Mouse (Mus musculus): ENCODE results near the gene Atn1. TPM values are rescaled to one million over a fixed set of nuclear protein-coding genes. Genes with fewer than 3 reads are reported as not detected.
A peak's percentile ranks its signal among the peaks of the same experiment; 100 is the strongest.

Atn1 gene
- polyA plus RNA-seq, 3 experiments from 2014 or later: 4.8 to 5.4 (median 5.2) TPM

- ATAC-seq: peak; percentile 26
Measured at GRCm38 (mm10) chr6:124767920-124768703, 11.8 kb upstream of the Atn1 start.

GRCm38 (mm10) chr6:124767536-124767919 is 11.2 kb upstream of the Atn1 start:
- no peak for ATAC-seq

- no peak for ATAC-seq
Measured at GRCm38 (mm10) chr6:124765951-124766350, 9.6 kb upstream of the Atn1 start.

GRCm38 (mm10) chr6:124759259-124759658 is 2.9 kb upstream of the Atn1 start:
- ATAC-seq: peak; percentile 72

GRCm38 (mm10) chr6:124758849-124759232 is 2.5 kb upstream of the Atn1 start:
- ATAC-seq: no peak

- ATAC-seq: no peak
Measured at GRCm38 (mm10) chr6:124757909-124758848, 1.9 kb upstream of the Atn1 start.

GRCm38 (mm10) chr6:124757351-124757880 is 1.1 kb upstream of the Atn1 start:
- ATAC-seq: no peak

- ATAC-seq: peak; percentile 16
Measured at GRCm38 (mm10) chr6:124756652-124757350, 477 bp upstream of the Atn1 start.

- ATAC-seq: no peak
Measured at GRCm38 (mm10) chr6:124755306-124755705, 1.0 kb downstream of the Atn1 start.

- ATAC-seq: no peak
Measured at GRCm38 (mm10) chr6:124753861-124754260, 2.5 kb downstream of the Atn1 start.

GRCm38 (mm10) chr6:124750405-124750804 is 5.9 kb downstream of the Atn1 start:
- ATAC-seq: peak; percentile 74

- no peak for ATAC-seq
Measured at GRCm38 (mm10) chr6:124746654-124747632, 9.4 kb downstream of the Atn1 start.

- no peak for ATAC-seq
Measured at GRCm38 (mm10) chr6:124746296-124746605, 10.1 kb downstream of the Atn1 start.

- ATAC-seq: peak; percentile 59
Measured at GRCm38 (mm10) chr6:124745490-124746295, 10.6 kb downstream of the Atn1 start.

GRCm38 (mm10) chr6:124744755-124745321 is 11.5 kb downstream of the Atn1 start:
- no peak for ATAC-seq

- ATAC-seq: no peak
Measured at GRCm38 (mm10) chr6:124743647-124744046, 12.7 kb downstream of the Atn1 start.

GRCm38 (mm10) chr6:124742839-124743514 is 13.3 kb downstream of the Atn1 start:
- ATAC-seq: no peak

GRCm38 (mm10) chr6:124741842-124742241 is 14.5 kb downstream of the Atn1 start:
- no peak for ATAC-seq

- ATAC-seq: peak; percentile 84
Measured at GRCm38 (mm10) chr6:124740888-124741761, 15.2 kb downstream of the Atn1 start, which contains the start of gene Grcc10. Gene Grcc10, minus strand, starts transcription at chr6:124741374.
